Mouse (Mus musculus) G1E (cell line): ENCODE measurements at regions not wholly inside any gene's neighbourhood (a gene's known extent, or its start where the extent isn't known, plus 50 kb on each side); places are given as distances from the start of the nearest gene placed in this dataset.

Source experiments
- CTCF ChIP-seq: IDR thresholded peaks from 2 replicates; pipeline ENCODE4 v1.5.1; 2012; ENCODE audit warnings: low read depth, low read length, inconsistent platforms, mixed read lengths
- GATA1 ChIP-seq: IDR thresholded peaks from 2 replicates; pipeline ENCODE4 v1.6.1; 2012; ENCODE audit warnings: borderline replicate concordance, low read length, inconsistent platforms, mixed read lengths
- POLR2AphosphoS5 ChIP-seq: IDR thresholded peaks from 2 replicates; pipeline ENCODE4 v1.6.1; 2012; ENCODE audit warnings: low read depth, low read length, inconsistent platforms; ENCODE audit not compliant: insufficient replicate concordance

GRCm38 (mm10) chr2:11038440-11038839 lies 133.5 kb upstream of the Prkcq start:
- TF ChIP-seq CTCF, result no peak
- no peak for TF ChIP-seq GATA1
- no peak for TF ChIP-seq POLR2AphosphoS5
